Mouse (Mus musculus) neural tube, embryonic 15.5 days (tissue): ENCODE results near the gene Aurkaip1. TPM values are rescaled to one million over a fixed set of nuclear protein-coding genes. Genes with fewer than 3 reads are reported as not detected.

ENCODE experiments used
- ATAC-seq: fragments of 200-750 bp; cut with Nextera tagmentation; 2 replicates; pipeline ENCODE4 v1.8.0; 2017; ENCODE audit warnings: mild to moderate bottlenecking, moderate TSS enrichment, moderate library complexity; ENCODE audit not compliant: low FRiP score
- H3K27ac ChIP-seq: fragments of 300-500 bp; sonication (generic); replicated peaks from 2 replicates; pipeline ENCODE4 v1.5.1; 2015; ENCODE audit warnings: mild to moderate bottlenecking, inconsistent platforms
- H3K27me3 ChIP-seq: fragments of 300-500 bp; sonication (generic); replicated peaks from 2 replicates; pipeline ENCODE4 v1.6.1; 2015; ENCODE audit warnings: inconsistent platforms
- H3K36me3 ChIP-seq: fragments of 300-500 bp; sonication (generic); 2 replicates; pipeline ENCODE4 v1.6.1; 2015; ENCODE audit warnings: inconsistent platforms
- H3K4me1 ChIP-seq: fragments of 300-500 bp; sonication (generic); 2 replicates; pipeline ENCODE4 v1.6.1; 2015; ENCODE audit warnings: inconsistent platforms
- H3K4me2 ChIP-seq: fragments of 300-500 bp; sonication (generic); 2 replicates; pipeline ENCODE4 v1.6.1; 2015; ENCODE audit warnings: inconsistent platforms, mild to moderate bottlenecking, moderate library complexity
- H3K4me3 ChIP-seq: fragments of 300-500 bp; sonication (generic); replicated peaks from 2 replicates; pipeline ENCODE4 v1.5.1; 2015; ENCODE audit warnings: mild to moderate bottlenecking, inconsistent platforms
- H3K9ac ChIP-seq: fragments of 300-500 bp; sonication (generic); replicated peaks from 2 replicates; pipeline ENCODE4 v1.6.1; 2015; ENCODE audit warnings: mild to moderate bottlenecking, inconsistent platforms
- H3K9me3 ChIP-seq: fragments of 300-500 bp; sonication (generic); replicated peaks from 2 replicates; pipeline ENCODE4 v1.6.1; 2016; ENCODE audit warnings: inconsistent platforms
- WGBS: fragments of 180-500 bp; shearing (Covaris S2); methylation state at CpG from one replicate; pipeline ENCODE4 v1.1.7; 2015; ENCODE audit warnings: mixed read lengths; 5-methylcytosine and 5-hydroxymethylcytosine counted together
- polyA plus RNA-seq: library from polyadenylated mRNA; unstranded; fragments of >200 nt; fragmentation: Nextera tagmentation; extraction: Ambion mirVana; gene quantifications from 2 replicates; pipeline ENCODE4 v1.2.1, GENCODE M21; 2015

Gene Aurkaip1
- polyA plus RNA-seq, 1 experiment from 2014 or later: 152 TPM

GRCm38 (mm10) chr4:155802075-155802474 is 29.0 kb upstream of the Aurkaip1 start:
- H3K9me3 ChIP-seq: no peaks in the 10 kb centered on the region
- ATAC-seq: no peak
- no peak overlapping the region for H3K27ac ChIP-seq
- no peak overlapping the region for H3K4me2 ChIP-seq
- peaks cover 24% of the 10 kb centered on the region for H3K4me1 ChIP-seq
- WGBS: 100% methylated on average over 1 of the region's 1 CpGs
- peaks cover 15% of the 10 kb centered on the region for H3K36me3 ChIP-seq
- no peaks in the 10 kb centered on the region for H3K27me3 ChIP-seq
- H3K4me3 ChIP-seq: no peak overlapping the region
- H3K9ac ChIP-seq: no peak overlapping the region

GRCm38 (mm10) chr4:155802741-155803339 is 28.2 kb upstream of the Aurkaip1 start, which contains the start of gene Mrpl20:
Gene Mrpl20 (plus strand): TSS chr4:155802878.
- Histone ChIP-seq H3K9me3 (no peaks in the 10 kb centered on the region), H3K4me1 (peaks cover 24% of the 10 kb centered on the region), H3K36me3 (peaks cover 21% of the 10 kb centered on the region), H3K27ac (peak within 1 kb of the TSS; percentile 76), H3K9ac (peak within 1 kb of the TSS; percentile 82), H3K27me3 (no peaks in the 10 kb centered on the region), H3K4me2 (peak within 1 kb of the TSS; percentile 84), H3K4me3 (peak within 1 kb of the TSS; percentile 92)
- WGBS: 11% methylated on average over 12 of the region's 12 CpGs
- peak; percentile 22 for ATAC-seq

- Histone ChIP-seq H3K27me3 (no peaks in the 10 kb centered on the region), H3K4me1 (peaks cover 24% of the 10 kb centered on the region), H3K4me2 (peak overlapping the region; percentile 84), H3K36me3 (peaks cover 27% of the 10 kb centered on the region), H3K9ac (peak overlapping the region; percentile 82), H3K27ac (peak overlapping the region; percentile 76), H3K9me3 (no peaks in the 10 kb centered on the region), H3K4me3 (peak overlapping the region; percentile 92)
- peak; percentile 98 for ATAC-seq
- WGBS: under 1% methylated on average over 58 of the region's 58 CpGs
Observed at GRCm38 (mm10) chr4:155803340-155804041, 27.6 kb upstream of the Aurkaip1 start.

- 91% methylated on average over 3 of the region's 3 CpGs for WGBS
- Histone ChIP-seq H3K4me3 (no peak overlapping the region), H3K4me1 (peaks cover 31% of the 10 kb centered on the region), H3K27me3 (no peaks in the 10 kb centered on the region), H3K9me3 (no peaks in the 10 kb centered on the region), H3K9ac (no peak overlapping the region), H3K27ac (no peak overlapping the region), H3K4me2 (no peak overlapping the region), H3K36me3 (peaks cover 53% of the 10 kb centered on the region)
- no peak for ATAC-seq
Observed at GRCm38 (mm10) chr4:155807841-155808240, 23.2 kb upstream of the Aurkaip1 start.

GRCm38 (mm10) chr4:155811929-155812664 is 19.0 kb upstream of the Aurkaip1 start, which contains the start of gene Ccnl2:
Gene Ccnl2 (plus strand): TSS chr4:155812489.
- peak within 1 kb of the TSS; percentile 93 for H3K9ac ChIP-seq
- WGBS: under 1% methylated on average over 60 of the region's 60 CpGs
- ATAC-seq: peak; percentile 100

GRCm38 (mm10) chr4:155812665-155813181 is 18.3 kb upstream of the Aurkaip1 start:
- Histone ChIP-seq H3K4me3 (peak overlapping the region; percentile 93), H3K9me3 (no peaks in the 10 kb centered on the region), H3K4me1 (peaks cover 30% of the 10 kb centered on the region), H3K36me3 (peaks cover 71% of the 10 kb centered on the region), H3K4me2 (peak overlapping the region; percentile 69), H3K9ac (peak overlapping the region; percentile 93), H3K27me3 (no peaks in the 10 kb centered on the region), H3K27ac (peak overlapping the region; percentile 86)
- 0% methylated on average over 49 of the region's 49 CpGs for WGBS
- peak; percentile 54 for ATAC-seq

More at GRCm38 (mm10) chr4:155811929-155812664, 19.0 kb upstream of the Aurkaip1 start, which contains the start of gene Ccnl2:
- no peaks in the 10 kb centered on the region for H3K27me3 ChIP-seq
- H3K27ac ChIP-seq: peak within 1 kb of the TSS; percentile 90
- peak within 1 kb of the TSS; percentile 69 for H3K4me2 ChIP-seq
- H3K9me3 ChIP-seq: no peaks in the 10 kb centered on the region
- H3K36me3 ChIP-seq: peaks cover 70% of the 10 kb centered on the region
- peak within 1 kb of the TSS; percentile 93 for H3K4me3 ChIP-seq
- peaks cover 30% of the 10 kb centered on the region for H3K4me1 ChIP-seq

GRCm38 (mm10) chr4:155817533-155817932 is 13.5 kb upstream of the Aurkaip1 start:
- Histone ChIP-seq H3K4me1 (peaks cover 21% of the 10 kb centered on the region), H3K27ac (no peak overlapping the region), H3K36me3 (peaks cover 84% of the 10 kb centered on the region), H3K9me3 (no peaks in the 10 kb centered on the region), H3K4me3 (no peak overlapping the region), H3K27me3 (no peaks in the 10 kb centered on the region), H3K9ac (no peak overlapping the region), H3K4me2 (no peak overlapping the region)
- WGBS: 80% methylated on average over 4 of the region's 4 CpGs
- ATAC-seq: no peak

GRCm38 (mm10) chr4:155821025-155821424 is 10.0 kb upstream of the Aurkaip1 start:
- H3K27ac ChIP-seq: no peak overlapping the region
- no peak for ATAC-seq
- WGBS: 81% methylated on average over 7 of the region's 7 CpGs
- H3K4me2 ChIP-seq: no peak overlapping the region
- H3K27me3 ChIP-seq: no peaks in the 10 kb centered on the region
- no peak overlapping the region for H3K9ac ChIP-seq
- no peaks in the 10 kb centered on the region for H3K9me3 ChIP-seq
- H3K4me1 ChIP-seq: no peaks in the 10 kb centered on the region; the same call in 1 of the 2 replicates
- peaks cover 91% of the 10 kb centered on the region for H3K36me3 ChIP-seq
- no peak overlapping the region for H3K4me3 ChIP-seq

GRCm38 (mm10) chr4:155823443-155823842 is 7.6 kb upstream of the Aurkaip1 start:
- Histone ChIP-seq H3K36me3 (peaks cover 85% of the 10 kb centered on the region), H3K4me1 (no peaks in the 10 kb centered on the region), H3K27me3 (no peaks in the 10 kb centered on the region), H3K4me2 (no peak overlapping the region), H3K9ac (no peak overlapping the region), H3K27ac (no peak overlapping the region), H3K9me3 (no peaks in the 10 kb centered on the region), H3K4me3 (no peak overlapping the region)
- no peak; the same call in 1 of the 2 replicates for ATAC-seq
- 95% methylated on average over 16 of the region's 16 CpGs for WGBS

- WGBS: 95% methylated on average over 4 of the region's 4 CpGs
- Histone ChIP-seq H3K4me3 (no peak overlapping the region), H3K4me1 (peaks cover 30% of the 10 kb centered on the region), H3K9me3 (no peaks in the 10 kb centered on the region), H3K27me3 (no peaks in the 10 kb centered on the region), H3K36me3 (peaks cover 27% of the 10 kb centered on the region), H3K4me2 (no peak overlapping the region), H3K9ac (no peak overlapping the region), H3K27ac (no peak overlapping the region)
- ATAC-seq: no peak
Observed at GRCm38 (mm10) chr4:155829866-155830265, 1.2 kb upstream of the Aurkaip1 start.

- no peak overlapping the region for H3K9ac ChIP-seq
- H3K4me1 ChIP-seq: peaks cover 30% of the 10 kb centered on the region
- no peaks in the 10 kb centered on the region for H3K27me3 ChIP-seq
- H3K4me3 ChIP-seq: peak overlapping the region; percentile 85
- H3K9me3 ChIP-seq: no peaks in the 10 kb centered on the region
- H3K36me3 ChIP-seq: peaks cover 21% of the 10 kb centered on the region
- WGBS: 59% methylated on average over 8 of the region's 8 CpGs
- peak overlapping the region; percentile 90 for H3K27ac ChIP-seq
- peak overlapping the region; percentile 96 for H3K4me2 ChIP-seq
- no peak for ATAC-seq
Observed at GRCm38 (mm10) chr4:155830596-155830995, 476 bp upstream of the Aurkaip1 start.
